Mouse (Mus musculus): ENCODE data around the gene Csnk1e. TPM values are rescaled to one million over a fixed set of nuclear protein-coding genes. Genes with fewer than 3 reads are reported as not detected.

Gene Csnk1e
- polyA plus RNA-seq, 1 experiment from 2014 or later = 91.0 TPM

GRCm38 (mm10) chr15:79411363-79412065 lies 43.9 kb downstream of the Csnk1e start:
- Histone ChIP-seq H3K27me3 (ENCODE audit: control insufficient read depth, insufficient read depth, low read length) (no peaks in the 10 kb centered on the region), H3K27ac (ENCODE audit: low read depth, low read length) (no peak overlapping the region), H3K4me3 (ENCODE audit: low read depth, low read length) (no peak overlapping the region), H3K9ac (ENCODE audit: low read depth, low read length) (no peak overlapping the region), H3K36me3 (ENCODE audit: control insufficient read depth, insufficient read depth, low read length) (no peaks in the 10 kb centered on the region), H3K4me2 (no peak overlapping the region), H3K4me1 (ENCODE audit: control insufficient read depth, insufficient read depth, low read length) (peaks cover 10% of the 10 kb centered on the region), H3K9me3 (replicated peaks; ENCODE audit: control insufficient read depth, low read length) (no peaks in the 10 kb centered on the region)
- 66% methylated on average over 10 of the region's 10 CpGs for WGBS (ENCODE audit: insufficient replicate concordance)
- no peak for ATAC-seq (replicated peaks; ENCODE audit: insufficient number of reproducible peaks, low FRiP score, low TSS enrichment)

GRCm38 (mm10) chr15:79409077-79409573 lies 46.2 kb downstream of the Csnk1e start:
- Histone ChIP-seq H3K4me3 (ENCODE audit: low read depth, low read length) (no peak overlapping the region), H3K4me2 (no peak overlapping the region), H3K27ac (ENCODE audit: low read depth, low read length) (no peak overlapping the region), H3K4me1 (ENCODE audit: control insufficient read depth, insufficient read depth, low read length) (peaks cover 10% of the 10 kb centered on the region), H3K9me3 (replicated peaks; ENCODE audit: control insufficient read depth, low read length) (no peaks in the 10 kb centered on the region), H3K9ac (ENCODE audit: low read depth, low read length) (no peak overlapping the region), H3K36me3 (ENCODE audit: control insufficient read depth, insufficient read depth, low read length) (no peaks in the 10 kb centered on the region), H3K27me3 (ENCODE audit: control insufficient read depth, insufficient read depth, low read length) (no peaks in the 10 kb centered on the region)
- no peak; the same call in 1 of the 2 replicates for ATAC-seq (replicated peaks; ENCODE audit: insufficient number of reproducible peaks, low FRiP score, low TSS enrichment)
- 80% methylated on average over 4 of the region's 4 CpGs for WGBS (ENCODE audit: insufficient replicate concordance)

GRCm38 (mm10) chr15:79406564-79406963 lies 48.8 kb downstream of the Csnk1e start:
- Histone ChIP-seq H3K36me3 (ENCODE audit: control insufficient read depth, insufficient read depth, low read length) (no peaks in the 10 kb centered on the region), H3K27ac (ENCODE audit: low read depth, low read length) (no peak overlapping the region), H3K4me2 (no peak overlapping the region), H3K4me1 (ENCODE audit: control insufficient read depth, insufficient read depth, low read length) (peaks cover 19% of the 10 kb centered on the region), H3K27me3 (ENCODE audit: control insufficient read depth, insufficient read depth, low read length) (no peaks in the 10 kb centered on the region), H3K9ac (ENCODE audit: low read depth, low read length) (no peak overlapping the region), H3K4me3 (ENCODE audit: low read depth, low read length) (no peak overlapping the region), H3K9me3 (replicated peaks; ENCODE audit: control insufficient read depth, low read length) (no peaks in the 10 kb centered on the region)
- ATAC-seq (replicated peaks; ENCODE audit: insufficient number of reproducible peaks, low FRiP score, low TSS enrichment) = no peak
- WGBS (ENCODE audit: insufficient replicate concordance) = 75% methylated on average over 4 of the region's 4 CpGs

GRCm38 (mm10) chr15:79404277-79404676 lies 51.1 kb downstream of the Csnk1e start:
- Histone ChIP-seq H3K9ac (ENCODE audit: low read depth, low read length) (no peak overlapping the region), H3K4me3 (ENCODE audit: low read depth, low read length) (no peak overlapping the region), H3K36me3 (ENCODE audit: control insufficient read depth, insufficient read depth, low read length) (no peaks in the 10 kb centered on the region), H3K27me3 (ENCODE audit: control insufficient read depth, insufficient read depth, low read length) (no peaks in the 10 kb centered on the region), H3K4me1 (ENCODE audit: control insufficient read depth, insufficient read depth, low read length) (peaks cover 41% of the 10 kb centered on the region), H3K9me3 (replicated peaks; ENCODE audit: control insufficient read depth, low read length) (no peaks in the 10 kb centered on the region), H3K27ac (ENCODE audit: low read depth, low read length) (no peak overlapping the region), H3K4me2 (no peak overlapping the region; the same call in 1 of the 2 replicates)
- WGBS (ENCODE audit: insufficient replicate concordance) = 69% methylated on average over 1 of the region's 1 CpGs
- ATAC-seq (replicated peaks; ENCODE audit: insufficient number of reproducible peaks, low FRiP score, low TSS enrichment) = no peak

GRCm38 (mm10) chr15:79403763-79404210 lies 51.6 kb downstream of the Csnk1e start:
- Histone ChIP-seq H3K9ac (ENCODE audit: low read depth, low read length) (peak overlapping the region; percentile 92), H3K27ac (ENCODE audit: low read depth, low read length) (no peak overlapping the region), H3K4me3 (ENCODE audit: low read depth, low read length) (peak overlapping the region; percentile 82), H3K36me3 (ENCODE audit: control insufficient read depth, insufficient read depth, low read length) (no peaks in the 10 kb centered on the region), H3K4me2 (peak overlapping the region; percentile 88), H3K4me1 (ENCODE audit: control insufficient read depth, insufficient read depth, low read length) (peaks cover 37% of the 10 kb centered on the region), H3K27me3 (ENCODE audit: control insufficient read depth, insufficient read depth, low read length) (no peaks in the 10 kb centered on the region), H3K9me3 (replicated peaks; ENCODE audit: control insufficient read depth, low read length) (no peaks in the 10 kb centered on the region)
- 19% methylated on average over 9 of the region's 9 CpGs for WGBS (ENCODE audit: insufficient replicate concordance)
- no peak for ATAC-seq (replicated peaks; ENCODE audit: insufficient number of reproducible peaks, low FRiP score, low TSS enrichment)

GRCm38 (mm10) chr15:79402836-79403762 lies 52.3 kb downstream of the Csnk1e start, which contains the start of gene Tmem184b:
Gene Tmem184b, minus strand, starts transcription at chr15:79403569.
- peak; percentile 79 for ATAC-seq (replicated peaks; ENCODE audit: insufficient number of reproducible peaks, low FRiP score, low TSS enrichment)
- H3K4me3 ChIP-seq (ENCODE audit: low read depth, low read length) = peak within 1 kb of the TSS; percentile 82
- under 1% methylated on average over 82 of the region's 90 CpGs for WGBS (ENCODE audit: insufficient replicate concordance)
- H3K9me3 ChIP-seq (replicated peaks; ENCODE audit: control insufficient read depth, low read length) = no peaks in the 10 kb centered on the region
- H3K27me3 ChIP-seq (ENCODE audit: control insufficient read depth, insufficient read depth, low read length) = no peaks in the 10 kb centered on the region
- H3K36me3 ChIP-seq (ENCODE audit: control insufficient read depth, insufficient read depth, low read length) = 0 out of 2 replicates have a peak, but pooled peaks cover 1% of the 10 kb centered on the region
- H3K9ac ChIP-seq (ENCODE audit: low read depth, low read length) = peak within 1 kb of the TSS; percentile 92
- peaks cover 32% of the 10 kb centered on the region for H3K4me1 ChIP-seq (ENCODE audit: control insufficient read depth, insufficient read depth, low read length)
- H3K4me2 ChIP-seq = peak within 1 kb of the TSS; percentile 88
- peak within 1 kb of the TSS; percentile 80 for H3K27ac ChIP-seq (ENCODE audit: low read depth, low read length)

- ATAC-seq (replicated peaks; ENCODE audit: insufficient number of reproducible peaks, low FRiP score, low TSS enrichment) = no peak
- H3K27me3 ChIP-seq (ENCODE audit: control insufficient read depth, insufficient read depth, low read length) = no peaks in the 10 kb centered on the region
- peak overlapping the region; percentile 92 for H3K9ac ChIP-seq (ENCODE audit: low read depth, low read length)
- H3K36me3 ChIP-seq (ENCODE audit: control insufficient read depth, insufficient read depth, low read length) = 0 out of 2 replicates have a peak, but pooled peaks cover 3% of the 10 kb centered on the region
- WGBS (ENCODE audit: insufficient replicate concordance) = 17% methylated on average over 5 of the region's 5 CpGs
- peaks cover 32% of the 10 kb centered on the region for H3K4me1 ChIP-seq (ENCODE audit: control insufficient read depth, insufficient read depth, low read length)
- H3K9me3 ChIP-seq (replicated peaks; ENCODE audit: control insufficient read depth, low read length) = no peaks in the 10 kb centered on the region
- H3K4me3 ChIP-seq (ENCODE audit: low read depth, low read length) = peak overlapping the region; percentile 82
- no peak overlapping the region for H3K27ac ChIP-seq (ENCODE audit: low read depth, low read length)
- H3K4me2 ChIP-seq = peak overlapping the region; percentile 88
These were observed 53.2 kb downstream of the Csnk1e start for GRCm38 (mm10) chr15:79402176-79402575.

GRCm38 (mm10) chr15:79400975-79401365 lies 54.4 kb downstream of the Csnk1e start:
- peak overlapping the region; percentile 58; the same call in 1 of the 2 replicates for H3K9ac ChIP-seq (ENCODE audit: low read depth, low read length)
- 56% methylated on average over 7 of the region's 7 CpGs for WGBS (ENCODE audit: insufficient replicate concordance)

More at GRCm38 (mm10) chr15:79400975-79401365, 54.4 kb downstream of the Csnk1e start:
- Histone ChIP-seq H3K27ac (ENCODE audit: low read depth, low read length) (peak overlapping the region; percentile 30), H3K36me3 (ENCODE audit: control insufficient read depth, insufficient read depth, low read length) (0 out of 2 replicates have a peak, but pooled peaks cover 3% of the 10 kb centered on the region), H3K4me3 (ENCODE audit: low read depth, low read length) (peak overlapping the region; percentile 14; the same call in 1 of the 2 replicates), H3K4me1 (ENCODE audit: control insufficient read depth, insufficient read depth, low read length) (peaks cover 35% of the 10 kb centered on the region), H3K9me3 (replicated peaks; ENCODE audit: control insufficient read depth, low read length) (no peaks in the 10 kb centered on the region), H3K27me3 (ENCODE audit: control insufficient read depth, insufficient read depth, low read length) (no peaks in the 10 kb centered on the region), H3K4me2 (peak overlapping the region; percentile 88)
- ATAC-seq (replicated peaks; ENCODE audit: insufficient number of reproducible peaks, low FRiP score, low TSS enrichment) = no peak

Data from heart, embryonic 11.5 days (tissue).